Mouse (Mus musculus): ENCODE measurements around the gene Cox8b. TPM values are rescaled to one million over a fixed set of nuclear protein-coding genes. Genes with fewer than 3 reads are reported as not detected.

Cox8b gene
- total RNA-seq, 2 experiments from 2014 or later = 1.3 TPM; not detected in 1

GRCm38 (mm10) chr7:140938436-140938835 lies 38.2 kb upstream of the Cox8b start:
- no peak overlapping the region for H3K4me3 ChIP-seq
- TF ChIP-seq CTCF (conservative IDR thresholded peaks at IDR 0.05) = peak; percentile 38
- no peak overlapping the region for H3K27ac ChIP-seq
- DNase-seq (ENCODE audit: low spot score in 2 of 2) = no peak

DNA sequence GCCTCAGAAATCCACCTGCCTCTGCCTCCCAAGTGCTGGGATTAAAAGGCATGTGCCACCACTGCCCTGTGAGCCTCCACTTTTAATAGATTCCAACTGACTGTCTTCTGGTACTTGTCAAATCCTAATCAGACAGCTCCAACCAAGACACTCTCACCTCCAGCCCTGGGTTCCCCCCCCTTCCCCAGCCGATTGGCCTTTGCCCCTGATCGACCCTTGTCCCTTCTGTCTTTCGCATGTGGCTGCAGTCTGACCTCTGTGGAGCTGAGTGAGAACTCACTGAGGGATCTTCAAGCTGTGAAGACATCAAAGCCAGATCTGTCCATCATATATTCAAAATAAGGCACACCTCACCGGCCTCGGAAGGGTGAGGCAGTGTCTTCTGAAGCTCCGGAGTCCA lies 26.9 kb upstream of the Cox8b start:
- TF ChIP-seq CTCF (conservative IDR thresholded peaks at IDR 0.05) = no peak
- DNase-seq (ENCODE audit: low spot score in 2 of 2) = no peak
- Histone ChIP-seq H3K4me3 (no peak overlapping the region), H3K27ac (no peak overlapping the region)

GRCm38 (mm10) chr7:140923070-140923775 lies 23.0 kb upstream of the Cox8b start:
- peak overlapping the region; percentile 53 for H3K4me3 ChIP-seq
- H3K27ac ChIP-seq = no peak overlapping the region
- no peak for DNase-seq (ENCODE audit: low spot score in 2 of 2)
- TF ChIP-seq CTCF (conservative IDR thresholded peaks at IDR 0.05) = no peak

DNA sequence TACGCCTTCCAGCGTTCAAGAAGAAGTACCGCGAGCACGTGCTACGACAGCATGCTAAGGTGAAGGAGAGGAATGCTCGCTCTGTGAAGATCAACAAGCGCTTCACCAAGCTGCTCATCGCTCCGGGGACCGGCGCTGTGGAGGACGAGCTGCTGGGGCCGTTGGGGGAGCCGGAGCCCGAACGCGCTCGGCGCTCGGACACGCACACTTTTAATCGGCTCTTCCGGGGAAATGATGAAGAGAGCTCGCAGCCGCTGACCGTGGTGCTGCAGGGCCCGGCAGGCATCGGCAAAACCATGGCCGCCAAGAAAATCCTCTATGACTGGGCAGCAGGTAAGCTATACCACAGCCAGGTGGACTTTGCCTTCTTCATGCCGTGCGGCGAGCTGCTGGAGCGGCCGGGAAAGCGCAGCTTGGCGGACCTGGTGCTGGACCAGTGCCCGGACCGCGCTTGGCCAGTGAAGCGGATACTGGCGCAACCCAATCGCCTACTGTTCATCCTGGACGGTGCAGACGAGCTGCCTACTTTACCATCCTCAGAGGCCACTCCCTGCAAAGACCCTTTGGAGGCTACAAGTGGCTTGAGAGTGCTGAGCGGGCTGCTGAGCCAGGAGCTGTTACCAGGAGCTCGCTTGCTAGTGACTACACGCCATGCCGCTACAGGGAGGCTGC lies 22.3 kb upstream of the Cox8b start:
- no peak for DNase-seq (ENCODE audit: low spot score in 2 of 2)
- TF ChIP-seq CTCF (conservative IDR thresholded peaks at IDR 0.05) = no peak
- H3K27ac ChIP-seq = no peak overlapping the region
- peak overlapping the region; percentile 53 for H3K4me3 ChIP-seq

- no peak for DNase-seq (ENCODE audit: low spot score in 2 of 2)
Observed at GRCm38 (mm10) chr7:140921225-140921975, 21.2 kb upstream of the Cox8b start.

DNA sequence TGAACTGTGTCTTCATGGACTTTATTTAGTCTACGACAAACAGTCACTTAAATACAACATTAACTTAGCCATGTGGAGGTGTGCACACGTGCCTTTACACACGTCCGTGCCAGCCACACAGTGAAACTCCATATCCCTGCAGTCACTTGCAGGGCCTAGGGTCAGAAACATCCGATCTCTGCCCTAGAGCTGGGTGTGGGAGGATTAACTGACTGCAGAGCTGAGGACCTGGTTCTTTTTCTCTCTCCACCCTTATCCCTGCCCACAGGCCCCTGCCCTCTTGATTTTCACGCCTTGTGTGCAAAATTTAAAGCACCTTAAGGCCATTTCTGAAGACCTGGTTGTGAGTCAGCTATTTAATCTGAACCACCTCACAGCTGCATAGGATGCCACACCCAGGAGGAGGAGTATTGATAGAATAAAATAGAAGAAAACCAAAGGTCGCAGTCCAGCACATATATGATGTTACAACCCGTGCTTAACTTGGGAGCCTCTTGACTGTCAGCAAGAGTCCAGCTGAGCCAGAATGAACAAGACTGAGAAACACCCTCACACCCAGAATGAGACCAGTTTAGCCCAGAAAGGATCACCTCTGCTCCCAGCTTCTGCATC lies 20.3 kb upstream of the Cox8b start, which contains the start of gene Nlrp6:
Gene Nlrp6 (plus strand): TSS at position 485 of the 612 bp plus-strand sequence.
- no peak within 1 kb of the TSS for H3K4me3 ChIP-seq
- DNase-seq (ENCODE audit: low spot score in 2 of 2) = no peak
- no peak within 1 kb of the TSS for H3K27ac ChIP-seq
- TF ChIP-seq CTCF (conservative IDR thresholded peaks at IDR 0.05) = no peak

More at GRCm38 (mm10) chr7:140921225-140921975, 21.2 kb upstream of the Cox8b start:
- no peak overlapping the region for H3K27ac ChIP-seq
- TF ChIP-seq CTCF (conservative IDR thresholded peaks at IDR 0.05) = no peak
- H3K4me3 ChIP-seq = no peak overlapping the region

DNA sequence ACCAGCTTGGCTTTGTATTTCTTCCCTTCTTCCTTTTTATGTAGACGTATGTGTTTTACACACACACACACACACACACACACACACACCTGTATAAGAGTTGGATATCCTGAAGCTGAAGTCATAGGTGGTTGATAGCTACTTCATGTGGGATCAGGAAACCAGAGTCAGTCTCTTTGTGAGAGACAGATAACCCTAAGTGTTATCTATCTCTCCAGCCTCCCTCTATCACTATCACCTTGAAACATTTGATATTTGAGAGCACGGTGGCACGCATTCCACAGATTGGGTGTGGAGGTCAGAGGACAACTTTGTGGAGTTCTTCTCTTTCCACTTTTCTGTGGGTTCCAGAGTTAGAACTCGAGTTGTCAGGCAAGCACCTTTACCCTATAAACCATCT lies 19.7 kb upstream of the Cox8b start:
- DNase-seq (ENCODE audit: low spot score in 2 of 2) = no peak
- Histone ChIP-seq H3K27ac (no peak overlapping the region), H3K4me3 (no peak overlapping the region)
- no peak for TF ChIP-seq CTCF (conservative IDR thresholded peaks at IDR 0.05)

DNA sequence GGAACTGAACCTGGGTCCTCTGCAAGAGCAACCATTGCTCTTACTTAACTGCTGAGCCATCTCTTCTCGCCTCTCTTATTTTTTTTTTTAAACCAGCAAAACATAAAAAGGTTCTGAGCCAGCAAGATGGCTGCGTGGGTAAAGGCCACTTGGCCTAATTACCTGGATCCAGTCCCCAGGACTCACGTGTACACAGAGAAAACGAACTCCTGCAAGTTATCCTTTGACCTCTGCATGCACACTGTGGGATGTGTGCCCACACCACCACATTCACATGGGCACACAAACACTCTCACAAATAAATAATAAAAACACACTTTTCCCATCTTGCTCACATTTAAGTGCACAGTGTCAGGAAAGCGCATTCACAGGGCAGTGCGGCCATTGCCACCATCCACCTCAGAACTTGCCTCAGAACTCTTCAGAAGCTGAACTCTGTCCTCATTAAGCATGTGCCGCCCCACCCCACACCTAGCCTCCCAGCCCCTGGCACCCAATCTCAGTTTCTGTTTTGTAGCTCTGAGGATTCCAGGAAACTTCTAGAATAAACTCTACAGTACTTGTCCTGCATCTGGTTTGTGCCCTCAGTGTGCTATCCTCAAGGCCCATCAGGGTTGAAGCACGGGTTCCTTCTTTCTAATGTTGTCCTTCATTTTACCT lies 13.9 kb upstream of the Cox8b start:
- DNase-seq (ENCODE audit: low spot score in 2 of 2) = no peak
- H3K4me3 ChIP-seq = no peak overlapping the region
- no peak overlapping the region for H3K27ac ChIP-seq
- TF ChIP-seq CTCF (conservative IDR thresholded peaks at IDR 0.05) = no peak

DNA sequence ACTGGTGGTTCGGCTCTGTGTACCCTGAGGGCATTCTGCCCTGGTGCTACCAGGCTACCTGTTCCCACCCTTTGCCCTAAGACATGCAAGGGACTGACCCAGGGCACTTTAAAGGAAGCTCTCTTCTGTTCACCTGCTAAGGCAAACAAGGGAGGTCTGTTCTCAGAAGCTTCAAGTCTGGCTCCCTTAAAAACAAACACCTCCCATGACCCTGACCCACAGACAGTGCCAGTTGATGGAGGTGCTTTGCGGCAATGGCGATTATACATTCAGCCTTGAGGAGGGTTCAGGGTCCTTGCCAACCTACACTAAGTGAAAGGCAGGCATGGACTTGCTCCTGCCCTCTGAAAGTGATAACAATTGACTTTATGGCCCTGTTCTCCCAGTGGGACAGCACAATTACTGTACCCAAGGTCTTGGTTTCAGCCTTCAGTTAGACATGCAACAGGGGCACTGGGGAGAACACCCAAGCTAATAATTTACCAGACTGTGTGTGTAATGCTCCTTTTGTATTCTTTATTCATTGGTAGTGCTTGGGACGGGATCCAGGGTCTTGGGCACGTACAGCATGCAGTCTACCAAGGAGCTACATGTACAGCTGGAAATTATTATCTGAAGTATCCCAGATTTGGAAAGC lies 12.7 kb upstream of the Cox8b start:
- no peak overlapping the region for H3K27ac ChIP-seq
- TF ChIP-seq CTCF (conservative IDR thresholded peaks at IDR 0.05) = no peak
- DNase-seq (ENCODE audit: low spot score in 2 of 2) = no peak
- H3K4me3 ChIP-seq = no peak overlapping the region

GRCm38 (mm10) chr7:140912293-140912692 lies 12.0 kb upstream of the Cox8b start:
- no peak overlapping the region for H3K4me3 ChIP-seq
- no peak overlapping the region for H3K27ac ChIP-seq
- no peak for TF ChIP-seq CTCF (conservative IDR thresholded peaks at IDR 0.05)
- DNase-seq (ENCODE audit: low spot score in 2 of 2) = no peak

GRCm38 (mm10) chr7:140908634-140909107 lies 8.4 kb upstream of the Cox8b start:
- peak; percentile 50 to 68 for DNase-seq (ENCODE audit: low spot score in 2 of 2)
- TF ChIP-seq CTCF (conservative IDR thresholded peaks at IDR 0.05) = peak; percentile 90
- H3K27ac ChIP-seq = 0 out of 2 replicates have a peak overlapping the region, but pooled peaks have one; percentile 29
- H3K4me3 ChIP-seq = peak overlapping the region; percentile 56

DNA sequence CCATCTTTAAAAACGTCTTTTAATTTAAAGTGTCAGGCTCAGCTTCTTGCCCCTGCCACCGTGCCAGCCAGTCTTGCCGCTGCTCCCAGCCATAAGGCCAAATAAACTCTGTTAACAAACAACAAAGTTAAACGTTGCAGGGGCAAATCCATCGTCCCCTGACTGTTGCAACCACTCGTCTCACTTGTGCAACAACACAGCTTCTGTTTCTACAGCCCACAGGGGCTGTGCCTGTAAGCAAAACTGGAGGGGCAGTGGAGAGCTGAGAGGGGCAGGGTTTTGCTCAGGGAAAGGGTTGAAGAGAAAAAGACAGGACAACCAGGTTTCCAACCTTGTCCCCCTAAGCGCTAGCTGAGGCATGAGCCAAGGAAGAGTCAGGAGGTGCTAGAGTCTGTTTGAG lies 7.9 kb upstream of the Cox8b start:
- TF ChIP-seq CTCF (conservative IDR thresholded peaks at IDR 0.05) = no peak
- Histone ChIP-seq H3K4me3 (no peak overlapping the region), H3K27ac (no peak overlapping the region)
- DNase-seq (ENCODE audit: low spot score in 2 of 2) = no peak
